Mouse (Mus musculus) myocyte (in vitro differentiated cells): ENCODE results near the gene Adcy1.

Experiments used
- POLR2A ChIP-seq: IDR thresholded peaks from one replicate; pipeline ENCODE4 v1.6.1; 2011; ENCODE audit warnings: low read depth, mild to moderate bottlenecking, control low read depth, moderate library complexity; ENCODE audit not compliant: insufficient read length
- USF1 ChIP-seq: IDR thresholded peaks from one replicate; pipeline ENCODE4 v1.6.1; 2011; ENCODE audit warnings: low read depth, mild to moderate bottlenecking, control low read depth, moderate library complexity

- TF ChIP-seq POLR2A (no peak), USF1 (no peak)
Observed at GRCm38 (mm10) chr11:7067263-7067662, 4.0 kb downstream of the Adcy1 start.
